Mouse (Mus musculus): ENCODE results near the gene Mat2b. TPM values are rescaled to one million over a fixed set of nuclear protein-coding genes. Genes with fewer than 3 reads are reported as not detected.
A peak's percentile ranks its signal among the peaks of the same experiment; 100 is the strongest.

The Mat2b gene
- total and polyA plus RNA-seq, 3 experiments, result 97.6 to 188 (median 105) TPM

DNA sequence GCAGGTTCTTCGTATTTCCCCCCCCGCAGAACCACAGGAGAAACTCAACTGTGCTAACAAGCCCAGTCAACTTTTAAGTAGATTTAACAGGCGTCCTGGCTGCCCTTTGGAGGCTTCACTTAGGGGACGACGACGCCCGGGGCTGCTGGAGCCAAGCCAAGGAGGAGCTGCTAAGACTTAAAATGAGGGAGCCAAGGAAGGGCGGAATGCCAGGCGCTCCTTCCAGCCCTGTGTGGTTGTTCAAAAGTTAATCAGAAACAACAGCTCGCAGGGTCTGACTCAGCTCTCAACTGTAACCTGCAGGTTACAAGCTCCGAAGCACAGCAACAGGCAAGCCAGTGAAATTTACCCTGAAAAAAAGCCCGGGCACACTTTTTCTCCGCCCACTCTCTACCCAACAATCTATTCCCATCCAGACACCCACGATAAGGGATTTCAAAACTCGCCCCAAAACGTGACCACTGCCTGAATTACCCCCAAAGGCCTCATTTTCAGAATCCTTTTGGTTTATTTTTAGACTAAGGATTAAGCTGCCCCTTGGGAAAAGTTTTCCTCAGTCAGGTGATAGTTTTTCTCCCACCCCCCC, 1.5 kb downstream of the Mat2b start:
- peaks cover 0 to 17% of the 10 kb centered on the region in 2 experiments for H3K4me1 ChIP-seq (ENCODE audit: control insufficient read depth in 1 of 2, insufficient read depth in 2 of 2, low read length in 2 of 2)
- no peaks in the 10 kb centered on the region for H3K9me3 ChIP-seq (replicated peaks; ENCODE audit: insufficient read depth, low read length)
- H3K27ac ChIP-seq (ENCODE audit: control insufficient read depth, low read depth, low read length), result peak overlapping the region; percentile 99
- H3K9ac ChIP-seq (ENCODE audit: control insufficient read depth, low read depth, low read length, poor library complexity, severe bottlenecking), result peak overlapping the region; percentile 86
- peak overlapping the region; percentile 62 to 63 for H3K4me3 ChIP-seq (ENCODE audit: control insufficient read depth in 1 of 2, insufficient read depth in 1 of 2, low read depth in 2 of 2, low read length in 2 of 2)
- H3K36me3 ChIP-seq (ENCODE audit: control insufficient read depth in 1 of 2, insufficient read depth in 2 of 2, low read length in 2 of 2), result peaks cover 0 to 20% of the 10 kb centered on the region in 2 experiments; a peak in 2 of 4 replicates
- peak; percentile 97 for DNase-seq (ENCODE audit: low read depth, low spot score)
- no peaks in the 10 kb centered on the region for H3K27me3 ChIP-seq (ENCODE audit: control insufficient read depth in 1 of 2, insufficient read depth in 2 of 2, low read length in 2 of 2)
- H3K79me2 ChIP-seq (ENCODE audit: control insufficient read depth, insufficient read depth, low read length, poor library complexity), result peaks cover 39% of the 10 kb centered on the region
- TF ChIP-seq GATA1 (IDR thresholded peaks at IDR 0.05; ENCODE audit: low read depth, low read length) (peak; percentile 88), ELF1 (IDR thresholded peaks at IDR 0.05; ENCODE audit: low read depth, low read length) (no peak), ZC3H11A (IDR thresholded peaks at IDR 0.05; ENCODE audit: low read depth, low read length) (no peak), SMC3 (IDR thresholded peaks at IDR 0.05; ENCODE audit: low read depth, low read length) (no peak), USF1 (IDR thresholded peaks at IDR 0.05; ENCODE audit: low read depth, low read length) (peak; percentile 25; the same call in 1 of the 2 replicates), SIN3A (IDR thresholded peaks at IDR 0.05; ENCODE audit: low read length) (peak; percentile 91), BHLHE40 (IDR thresholded peaks at IDR 0.05; ENCODE audit: borderline replicate concordance, low read depth, low read length) (peak; percentile 100), POLR2A (IDR thresholded peaks at IDR 0.05; ENCODE audit: control insufficient read depth in 1 of 2, insufficient read depth in 1 of 2, low read depth in 1 of 2, low read length in 2 of 2, poor library complexity in 1 of 2) (peak in 1 of 2 experiments; percentile 78; a peak in 2 of 4 replicates), UBTF (IDR thresholded peaks at IDR 0.05; ENCODE audit: borderline replicate concordance, insufficient read depth, low read depth, low read length) (no peak), E2F4 (IDR thresholded peaks at IDR 0.05; ENCODE audit: borderline replicate concordance, low read depth, low read length) (0 out of 2 replicates have a peak, but pooled peaks have one; percentile 65), POLR2AphosphoS5 (IDR thresholded peaks at IDR 0.05; ENCODE audit: borderline replicate concordance, low read depth, low read length) (no peak), RCOR1 (IDR thresholded peaks at IDR 0.05; ENCODE audit: low read depth, low read length) (0 out of 2 replicates have a peak, but pooled peaks have one; percentile 55), ZNF384 (IDR thresholded peaks at IDR 0.05; ENCODE audit: low read depth, low read length) (peak; percentile 86), MXI1 (IDR thresholded peaks at IDR 0.05; ENCODE audit: low read depth, low read length) (0 out of 2 replicates have a peak, but pooled peaks have one; percentile 18), NELFE (IDR thresholded peaks at IDR 0.05; ENCODE audit: low read depth, low read length) (peak; percentile 50; the same call in 1 of the 2 replicates), GABPA (IDR thresholded peaks at IDR 0.05; ENCODE audit: low read depth, low read length) (peak; percentile 47; the same call in 1 of the 2 replicates), ZMIZ1 (IDR thresholded peaks at IDR 0.05; ENCODE audit: low read depth, low read length) (peak; percentile 53; the same call in 1 of the 2 replicates), TBP (IDR thresholded peaks at IDR 0.05; ENCODE audit: low read depth, low read length) (peak; percentile 80), POLR2AphosphoS2 (IDR thresholded peaks at IDR 0.05; ENCODE audit: low read length) (no peak; the same call in 1 of the 2 replicates), JUND (IDR thresholded peaks at IDR 0.05; ENCODE audit: low read depth, low read length) (peak; percentile 52; the same call in 1 of the 2 replicates), MAFK (IDR thresholded peaks at IDR 0.05; ENCODE audit: borderline replicate concordance, low read depth, low read length) (0 out of 2 replicates have a peak, but pooled peaks have one; percentile 36), MYC (IDR thresholded peaks at IDR 0.05; ENCODE audit: low read depth, low read length) (peak; percentile 72; the same call in 1 of the 2 replicates), KAT2A (conservative IDR thresholded peaks at IDR 0.05; ENCODE audit: low read depth, low read length) (peak; percentile 57), CHD2 (IDR thresholded peaks at IDR 0.05; ENCODE audit: low read length) (no peak), EP300 (IDR thresholded peaks at IDR 0.05; ENCODE audit: low read depth in 1 of 2, low read length in 2 of 2) (peak; percentile 81 to 94), NRF1 (IDR thresholded peaks at IDR 0.05; ENCODE audit: insufficient read depth, low read depth, low read length, poor library complexity, severe bottlenecking) (no peak), MAX (IDR thresholded peaks at IDR 0.05; ENCODE audit: low read length) (peak; percentile 65), MAZ (IDR thresholded peaks at IDR 0.05; ENCODE audit: low read depth, low read length) (no peak), MYB (IDR thresholded peaks at IDR 0.05; ENCODE audit: low read depth, low read length) (peak; percentile 89), ZKSCAN1 (IDR thresholded peaks at IDR 0.05; ENCODE audit: low read depth, low read length) (no peak), MEF2A (IDR thresholded peaks at IDR 0.05; ENCODE audit: extremely low read depth, insufficient replicate concordance, low read depth, low read length, poor library complexity, severe bottlenecking) (peak; percentile 83; the same call in 1 of the 2 replicates), USF2 (IDR thresholded peaks at IDR 0.05; ENCODE audit: borderline replicate concordance in 1 of 2, insufficient read depth in 1 of 2, low read depth in 1 of 2, low read length in 2 of 2) (no peak), ETS1 (IDR thresholded peaks at IDR 0.05; ENCODE audit: low read depth, low read length) (peak; percentile 82; the same call in 1 of the 2 replicates), RAD21 (IDR thresholded peaks at IDR 0.05; ENCODE audit: low read depth, low read length) (no peak), HCFC1 (IDR thresholded peaks at IDR 0.05; ENCODE audit: low read depth, low read length) (peak; percentile 54)

All from MEL (cell line).